Mouse (Mus musculus): ENCODE data around the gene Yap1.
A peak's percentile ranks its signal among the peaks of the same experiment; 100 is the strongest.
"Not testable (repeated sequence)": the region's sequence is repeated elsewhere in the genome, so short reads cannot be mapped to it uniquely, and the experiment has no call there.

Yap1 gene

DNA sequence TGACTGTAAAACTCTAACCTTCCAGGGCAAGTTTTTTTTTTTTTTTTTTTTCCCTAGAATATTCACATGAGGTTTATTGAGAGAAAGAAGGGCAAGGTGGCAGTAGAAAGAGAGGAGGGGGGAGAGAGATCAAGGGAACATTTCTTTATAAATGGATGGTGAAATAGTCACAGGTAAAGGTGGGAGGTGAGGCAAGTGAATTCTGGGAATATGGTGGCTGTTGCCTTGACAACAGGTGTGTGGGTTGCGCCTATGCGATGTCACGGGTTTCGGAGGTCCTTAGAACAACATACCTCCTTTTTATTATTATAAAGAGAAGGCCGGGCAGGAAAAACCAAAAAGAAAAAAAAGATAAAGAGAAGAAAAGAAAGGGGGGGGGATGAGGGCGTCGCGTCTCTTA is 89.5 kb downstream of the Yap1 start:
- no peak for DNase-seq (ENCODE audit: low spot score in 2 of 2)

DNA sequence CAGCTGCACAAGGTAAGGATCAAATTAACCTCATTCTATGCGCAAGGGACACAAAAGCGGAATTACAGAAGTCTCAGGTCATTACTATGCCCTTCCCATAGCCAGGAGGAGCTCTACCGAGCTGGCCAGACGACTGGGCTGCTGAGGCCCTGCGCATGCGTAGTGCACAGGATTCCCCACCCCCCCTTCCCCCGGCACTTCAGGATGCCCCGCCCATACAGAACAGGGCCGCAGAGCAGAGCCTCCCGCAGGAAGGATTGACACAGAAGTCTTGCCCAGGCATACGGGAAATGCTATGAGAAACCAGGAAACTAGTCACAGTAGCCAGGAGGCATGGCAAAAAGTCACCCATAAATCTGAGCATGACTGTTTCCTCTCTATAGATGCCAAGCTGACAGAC is 89.9 kb downstream of the Yap1 start:
- DNase-seq (ENCODE audit: low spot score in 2 of 2): peak in 1 of 2 experiments; percentile 22

DNA sequence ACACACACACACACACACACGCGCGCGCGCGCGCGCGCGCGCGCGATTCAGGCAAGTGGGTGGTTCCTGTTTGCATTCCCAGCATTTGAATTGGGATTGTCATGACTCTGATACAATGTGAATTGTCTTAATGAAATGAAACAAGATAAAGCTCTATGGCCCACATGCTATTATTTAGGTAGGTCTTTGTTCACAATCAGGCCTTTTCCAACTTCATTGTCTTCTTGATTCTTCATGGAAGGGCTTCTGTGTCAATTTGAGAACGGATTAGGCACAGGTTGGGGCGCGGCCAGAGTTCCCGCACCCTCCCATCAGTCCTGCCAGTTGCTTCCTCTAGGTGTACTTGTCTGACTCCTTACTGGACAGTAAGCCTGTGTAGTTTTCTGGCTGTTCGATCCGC is 90.4 kb downstream of the Yap1 start:
- no peak for DNase-seq (ENCODE audit: low spot score in 2 of 2)

DNA sequence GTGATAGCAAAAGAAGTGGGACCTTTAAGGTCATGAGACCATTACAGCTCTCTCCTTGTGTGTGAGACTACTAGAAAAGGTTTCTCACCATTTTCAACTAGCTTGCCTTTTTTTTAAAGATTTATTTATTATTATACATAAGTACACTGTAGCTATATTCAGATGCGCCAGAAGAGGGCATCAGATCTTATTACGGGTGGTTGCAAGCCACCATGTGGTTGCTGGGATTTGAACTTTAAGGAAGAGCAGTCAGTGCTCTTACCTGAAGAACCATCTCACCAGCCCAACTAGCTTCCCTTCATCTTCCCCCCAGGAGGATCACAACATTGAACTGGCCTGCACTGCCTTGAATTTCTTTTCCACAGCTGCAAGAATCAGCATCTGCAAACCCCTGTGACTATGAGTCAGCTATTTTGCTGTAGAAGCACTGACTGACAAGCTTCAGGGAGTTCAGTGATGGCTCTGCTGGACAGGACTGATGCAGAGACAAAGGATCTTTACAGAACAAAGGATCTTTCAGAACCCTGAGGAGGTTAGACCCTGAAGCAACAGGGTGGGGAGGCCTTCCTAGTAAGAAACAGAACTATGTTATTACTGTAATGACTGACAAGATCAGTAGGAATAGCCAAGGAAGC is 96.9 kb downstream of the Yap1 start:
- no peak for DNase-seq (ENCODE audit: low spot score in 2 of 2)

DNA sequence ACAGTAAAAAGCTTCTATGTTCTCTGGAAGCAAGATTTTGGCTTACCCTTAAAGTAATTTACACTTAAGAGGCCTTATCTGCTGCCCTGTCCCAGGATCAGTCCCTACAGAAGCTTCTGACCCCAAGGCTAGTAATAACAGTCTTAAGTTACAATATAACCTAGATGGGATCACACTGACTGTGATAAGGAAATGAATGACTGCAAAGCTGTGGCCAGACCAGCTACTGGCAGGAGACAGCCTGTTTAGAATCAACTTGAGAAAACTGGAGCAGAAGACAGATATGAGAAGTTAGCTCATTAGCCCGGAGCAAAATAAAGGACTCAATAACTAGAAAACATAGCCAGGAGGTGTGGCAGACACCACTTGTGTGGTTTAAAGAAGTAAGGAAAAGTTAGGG is 97.8 kb downstream of the Yap1 start:
- no peak for DNase-seq (ENCODE audit: low spot score in 2 of 2)

DNA sequence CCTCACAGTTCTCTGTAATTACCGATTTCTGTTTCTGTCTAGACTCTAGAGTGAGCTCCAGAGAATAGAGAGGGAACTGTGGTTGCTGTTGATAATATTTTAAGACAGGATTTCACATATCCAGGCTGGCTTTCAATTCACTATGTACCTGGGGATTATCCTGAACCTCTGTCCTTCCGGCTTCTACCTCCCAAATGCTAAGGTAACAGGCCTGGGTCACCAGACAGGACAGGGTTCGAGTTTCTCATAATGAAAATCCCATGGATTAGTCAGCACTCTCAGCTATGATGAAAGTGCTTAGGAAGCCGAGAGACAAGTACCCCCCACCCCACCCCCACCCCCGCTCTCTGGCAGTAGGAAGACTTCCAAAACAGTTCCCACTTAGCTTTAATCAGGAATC is 100.6 kb downstream of the Yap1 start:
- no peak for DNase-seq (ENCODE audit: low spot score in 2 of 2)

DNA sequence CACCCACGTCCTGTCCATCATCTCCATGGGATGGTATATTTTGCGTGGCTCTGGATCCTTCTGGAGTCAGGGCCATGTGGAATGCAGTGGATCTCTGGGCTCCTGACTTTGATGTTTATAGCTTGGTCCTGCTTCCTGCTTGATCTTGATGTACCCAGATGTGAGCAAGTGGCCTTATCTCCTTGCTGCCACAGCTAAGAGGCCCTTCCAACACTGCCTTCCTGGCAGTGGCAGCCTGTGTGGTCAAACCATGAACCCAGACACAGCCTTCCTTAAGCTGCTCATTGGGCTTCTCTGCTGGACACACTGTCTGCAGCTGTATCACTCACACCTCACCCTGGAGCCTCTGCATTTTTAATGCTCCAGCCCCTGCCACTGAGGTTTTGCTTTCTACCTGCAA is 101.1 kb downstream of the Yap1 start:
- DNase-seq (ENCODE audit: low spot score in 2 of 2): no peak

DNA sequence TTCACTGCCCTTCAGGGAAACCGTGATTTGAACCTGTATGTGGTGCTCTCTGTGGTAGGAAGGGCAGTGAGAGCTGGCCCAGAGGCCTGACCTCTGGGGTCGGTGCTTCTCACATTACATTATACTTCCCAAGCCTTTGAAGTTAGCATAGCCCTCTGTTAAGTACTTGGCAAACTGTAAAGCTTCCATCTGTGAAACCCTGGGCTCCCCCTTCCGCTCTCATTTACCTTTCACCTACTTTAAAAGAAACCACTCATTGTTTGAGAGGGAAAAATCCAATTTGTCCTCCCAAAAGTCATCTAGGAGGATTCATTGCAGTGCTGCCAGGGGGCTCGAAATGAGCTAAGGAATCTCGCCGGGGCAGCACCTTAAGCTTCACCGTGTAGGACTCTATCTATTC is 102.1 kb downstream of the Yap1 start:
- no peak for DNase-seq (ENCODE audit: low spot score in 2 of 2)

DNA sequence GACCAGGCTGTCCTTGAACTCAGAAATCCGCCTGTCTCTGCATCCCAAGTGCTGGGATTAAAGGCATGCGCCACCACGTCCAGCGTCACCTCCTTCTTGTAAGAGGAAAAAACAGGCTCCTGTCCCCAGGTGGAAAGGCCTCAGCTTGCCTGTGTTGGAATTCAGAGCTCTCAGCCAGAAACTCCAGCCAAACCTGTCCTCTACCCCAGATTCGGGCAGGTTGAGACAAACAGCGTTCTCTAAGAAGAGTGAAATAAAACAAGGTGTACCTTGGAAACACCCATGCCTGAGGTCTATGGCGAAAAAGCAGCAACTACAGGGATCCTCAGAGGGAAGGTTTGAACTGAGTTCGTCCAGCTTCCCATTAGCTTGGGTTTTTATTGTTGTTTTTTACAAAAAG is 103.4 kb downstream of the Yap1 start:
- no peak for DNase-seq (ENCODE audit: low spot score in 2 of 2)

DNA sequence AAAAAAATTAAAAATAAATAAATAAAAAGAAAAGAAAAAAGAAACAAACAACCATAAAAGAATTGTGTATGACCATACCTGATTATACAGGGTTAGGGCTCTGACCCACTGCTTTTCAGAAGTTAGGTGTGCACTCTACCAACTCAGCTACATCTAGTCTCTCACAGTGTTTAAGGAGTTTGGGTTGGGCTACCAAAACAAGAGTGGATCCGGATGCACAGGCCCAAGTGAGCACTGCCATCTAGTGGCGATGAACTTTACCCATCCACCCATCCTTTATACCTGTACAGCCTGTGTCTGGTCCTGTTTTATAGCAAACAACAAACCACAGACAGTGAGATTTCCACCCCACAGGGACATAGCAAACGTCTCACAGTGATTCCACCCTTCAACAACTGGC is 106.9 kb downstream of the Yap1 start:
- peak; percentile 23 to 65 for DNase-seq (ENCODE audit: low spot score in 2 of 2)

DNA sequence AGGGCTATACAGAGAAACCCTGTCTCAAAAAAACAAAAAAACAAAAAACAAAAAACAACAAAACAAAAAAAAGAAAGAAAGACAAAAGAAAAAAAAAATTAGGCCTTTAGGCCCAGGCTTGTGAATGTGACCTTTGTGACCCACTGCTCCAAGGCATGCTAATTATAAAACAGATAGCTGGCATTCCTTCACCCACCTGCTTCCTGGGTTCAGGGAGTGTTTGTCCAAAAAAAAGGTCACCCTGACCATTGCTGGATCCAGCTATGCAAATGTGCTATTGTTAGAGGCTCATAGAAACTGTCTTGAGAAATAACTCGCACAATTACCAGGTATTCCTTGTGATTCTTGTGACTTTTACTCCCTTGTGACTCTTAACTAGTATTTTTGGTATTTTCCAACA is 112.6 kb downstream of the Yap1 start:
- DNase-seq (ENCODE audit: low spot score in 2 of 2): not testable (repeated sequence)

DNA sequence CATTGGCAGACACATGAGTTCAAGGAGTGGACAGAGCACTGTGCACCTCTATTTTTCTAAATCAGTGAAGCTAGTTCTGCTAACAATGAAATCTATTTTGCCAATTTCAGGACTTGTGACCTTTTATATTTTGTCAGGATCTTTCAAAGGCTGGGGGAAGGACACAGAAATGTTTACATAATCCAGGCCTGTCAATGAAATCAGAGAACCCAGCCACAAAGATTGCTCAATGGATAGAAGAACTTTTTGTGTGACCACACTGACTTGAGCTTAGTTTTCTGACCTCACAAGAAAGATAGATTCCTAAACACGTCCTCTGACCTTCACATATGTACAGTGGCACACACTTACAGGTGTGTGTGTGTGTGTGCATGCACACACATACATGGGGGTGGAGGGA is 113.2 kb downstream of the Yap1 start:
- no peak for DNase-seq (ENCODE audit: low spot score in 2 of 2)

DNA sequence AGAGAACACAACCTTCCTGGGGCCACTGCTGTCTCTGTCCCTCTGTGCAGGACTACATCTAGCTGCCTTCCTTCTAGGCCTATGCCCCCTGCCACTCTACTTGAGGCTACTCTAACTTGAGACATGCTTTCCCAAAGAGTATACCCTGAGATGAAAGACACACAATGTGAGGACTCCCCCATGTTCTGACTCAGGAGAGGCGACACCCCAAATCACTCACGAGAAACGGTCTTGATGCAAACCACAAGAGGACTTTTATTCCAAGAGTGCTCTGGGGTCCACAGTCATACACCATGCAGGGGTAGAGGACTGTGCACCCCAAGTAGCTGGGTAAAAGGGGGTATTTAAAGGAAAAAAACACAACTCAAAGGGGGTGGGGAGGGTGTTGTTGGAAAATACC is 120.0 kb downstream of the Yap1 start:
- no peak for DNase-seq (ENCODE audit: low spot score in 2 of 2)

DNA sequence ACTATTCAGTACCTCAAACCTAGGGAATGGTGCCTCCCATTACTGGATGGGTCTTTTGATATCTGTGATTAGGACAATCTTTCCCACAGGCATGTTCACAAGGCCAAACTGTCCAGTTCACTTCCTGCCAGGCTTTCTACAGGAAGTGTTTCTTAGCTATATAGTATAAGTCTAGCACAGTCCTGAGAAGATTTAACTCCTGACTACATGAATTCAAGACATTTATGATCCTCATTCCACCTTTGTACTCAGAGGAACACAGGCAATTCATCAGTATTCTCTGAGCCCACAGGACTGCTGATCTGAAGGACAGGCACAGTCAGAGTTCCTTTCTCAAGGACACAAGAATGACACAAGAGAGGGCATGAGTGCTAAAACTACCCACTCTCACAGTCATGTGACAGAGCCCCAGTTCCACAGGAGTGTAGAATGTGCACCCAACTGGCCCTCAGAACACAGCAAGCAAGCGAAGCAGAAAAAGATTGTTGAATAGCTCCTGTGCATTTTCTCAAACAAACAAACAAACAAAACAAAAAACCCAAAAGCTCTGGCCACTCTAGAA is 122.0 kb downstream of the Yap1 start:
- no peak for DNase-seq (ENCODE audit: low spot score in 2 of 2)

All from urinary bladder, postnatal 4 days (tissue).